Mouse (Mus musculus): ENCODE measurements around the gene Orc3.
A peak's percentile ranks its signal among the peaks of the same experiment; 100 is the strongest.

Gene Orc3

DNA sequence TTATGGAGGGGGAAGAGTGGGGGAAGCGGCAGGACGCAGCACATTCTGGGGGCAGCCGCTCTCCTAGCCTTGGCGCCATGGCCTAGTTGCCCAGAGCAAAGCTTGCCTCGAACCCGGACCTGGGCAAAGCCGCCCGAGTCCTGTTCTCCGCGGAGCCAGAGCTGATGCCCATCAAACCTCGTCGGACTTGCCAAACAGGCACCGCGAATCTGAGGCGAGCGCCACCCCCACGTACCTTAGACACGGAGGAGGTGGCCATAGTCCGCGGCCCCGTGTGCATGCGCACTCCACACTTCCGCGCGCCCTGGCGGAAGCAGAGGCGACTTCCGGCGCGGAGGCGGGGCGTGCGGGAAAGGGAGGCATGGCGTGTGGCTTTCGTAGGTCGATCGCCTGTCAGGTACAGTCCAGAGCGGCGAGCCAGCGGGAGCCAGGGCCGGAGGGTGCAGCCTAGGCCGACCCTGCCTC is at the start of gene Orc3, which contains the start of gene Rars2:
TSS of gene Orc3 (minus strand) at position 315 of the 465 bp plus-strand sequence.
TSS of gene Rars2 (plus strand) at position 328 of the 465 bp plus-strand sequence.
- DNase-seq = peak; percentile 95

DNA sequence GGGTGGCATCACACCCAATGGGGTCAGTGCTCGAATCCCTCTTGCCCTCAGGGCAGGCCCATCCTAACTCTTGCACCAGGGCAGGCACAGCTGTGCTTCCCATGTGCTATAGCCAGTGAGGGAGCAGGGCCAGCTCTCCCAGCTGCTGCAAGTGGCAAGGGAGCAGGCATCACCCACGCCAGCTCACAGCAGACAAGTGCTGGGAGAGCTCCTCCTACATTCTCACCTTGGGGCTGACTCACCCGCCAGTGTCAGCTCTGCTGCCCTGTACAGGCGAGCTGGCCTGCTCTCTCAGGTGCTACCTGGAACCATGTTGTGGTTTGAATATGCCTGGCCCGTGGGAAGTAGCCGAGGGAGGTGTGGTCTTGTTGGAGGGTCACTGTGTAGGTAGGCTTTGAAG is 47.2 kb upstream of the Orc3 start:
- no peak for DNase-seq

GRCm38 (mm10) chr4:34661514-34661913 is 46.8 kb upstream of the Orc3 start:
- DNase-seq = no peak

DNA sequence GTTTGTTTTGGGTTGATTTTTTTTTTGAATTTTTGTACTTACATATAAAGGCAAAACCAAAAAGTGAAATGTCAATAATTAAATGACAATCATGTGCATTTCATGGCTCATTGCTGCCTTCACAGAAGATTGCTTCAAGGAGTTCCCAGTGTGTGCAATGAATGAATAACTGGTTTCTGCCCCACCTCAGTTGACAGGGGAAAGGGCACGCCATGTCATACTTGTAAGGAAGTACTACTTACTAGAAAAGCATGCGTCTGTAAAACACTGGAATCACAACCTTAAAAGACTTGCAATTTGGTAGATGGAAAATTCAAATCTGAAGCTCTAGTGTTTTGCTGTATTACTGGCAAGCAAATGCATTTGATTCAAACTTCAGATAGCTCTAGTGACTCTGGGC is 44.3 kb upstream of the Orc3 start:
- no peak for DNase-seq

DNA sequence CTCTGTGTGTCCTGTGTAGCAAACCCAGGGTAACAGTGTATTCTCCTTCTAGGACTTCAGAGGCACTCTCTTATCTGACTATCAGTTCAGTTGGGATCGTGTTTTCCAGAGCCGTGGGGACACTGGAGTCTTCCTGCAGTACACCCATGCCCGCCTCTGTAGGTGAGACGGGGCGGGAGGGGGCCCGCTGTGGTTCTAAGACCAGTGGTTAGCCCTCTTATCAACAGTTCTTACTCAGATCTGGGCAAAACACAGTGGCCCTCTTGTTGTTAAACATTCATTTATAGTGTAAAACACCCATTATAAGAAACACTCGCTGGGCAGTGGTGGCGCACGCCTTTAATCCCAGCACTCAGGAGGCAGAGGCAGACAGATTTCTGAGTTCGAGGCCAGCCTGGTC is 41.4 kb upstream of the Orc3 start:
- no peak for DNase-seq

DNA sequence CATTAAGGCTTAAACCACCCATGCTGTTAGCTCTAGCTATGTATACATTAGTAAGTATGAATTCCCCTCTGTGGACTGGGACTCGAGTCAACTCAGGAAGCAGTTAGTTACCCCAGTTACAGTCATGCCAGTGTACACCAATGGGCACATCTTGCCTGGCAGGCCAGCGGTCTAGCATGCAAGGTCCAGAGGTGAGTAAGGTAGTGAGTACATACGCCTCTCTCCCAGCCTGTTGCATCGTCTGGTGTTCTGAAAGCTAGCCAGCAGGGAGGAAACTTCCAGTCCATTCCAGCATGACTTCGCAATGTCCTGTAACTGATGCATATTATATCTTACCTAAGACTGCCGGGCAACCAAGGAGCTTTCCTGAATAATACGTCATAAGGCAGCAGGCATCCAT is 38.4 kb upstream of the Orc3 start:
- no peak for DNase-seq

GRCm38 (mm10) chr4:34644779-34645178 is 30.0 kb upstream of the Orc3 start:
- no peak for DNase-seq

GRCm38 (mm10) chr4:34640731-34641130 is 26.0 kb upstream of the Orc3 start:
- DNase-seq = no peak

DNA sequence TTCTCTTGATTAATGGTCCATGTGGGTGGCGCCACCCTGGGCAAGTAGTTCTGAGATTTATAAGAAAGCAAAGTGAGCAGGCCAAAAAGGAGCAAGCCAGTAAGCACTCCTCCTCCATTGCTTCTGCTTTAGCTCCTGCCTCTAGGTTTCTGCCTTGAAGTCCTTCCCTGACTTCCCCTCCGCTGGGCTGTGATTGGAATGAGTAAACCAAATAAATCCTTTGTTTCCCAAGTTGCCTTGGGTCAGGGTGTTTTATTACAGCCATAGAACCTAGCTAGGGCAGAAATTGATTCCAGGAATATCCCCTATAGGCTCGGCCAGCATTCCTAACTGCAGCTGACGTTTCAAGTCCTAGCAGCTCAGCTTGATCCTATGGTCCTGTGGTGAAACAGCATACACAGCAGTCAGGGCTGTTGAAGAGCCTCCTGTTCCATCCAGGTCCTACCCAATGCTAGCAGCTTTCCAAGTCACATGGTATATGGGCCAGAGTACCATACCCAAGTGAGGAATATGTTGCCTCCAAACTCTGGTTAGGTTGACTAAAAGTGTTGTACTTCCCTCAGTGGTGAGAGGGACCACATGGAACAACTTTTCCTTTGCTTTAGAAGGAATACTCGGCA is 25.1 kb upstream of the Orc3 start:
- no peak for DNase-seq

GRCm38 (mm10) chr4:34637851-34638250 is 23.1 kb upstream of the Orc3 start:
- DNase-seq = no peak

GRCm38 (mm10) chr4:34637386-34637785 is 22.6 kb upstream of the Orc3 start:
- no peak for DNase-seq

GRCm38 (mm10) chr4:34636036-34636435 is 21.3 kb upstream of the Orc3 start:
- no peak for DNase-seq

- DNase-seq = no peak
Measured at GRCm38 (mm10) chr4:34634129-34634528, 19.4 kb upstream of the Orc3 start.

DNA sequence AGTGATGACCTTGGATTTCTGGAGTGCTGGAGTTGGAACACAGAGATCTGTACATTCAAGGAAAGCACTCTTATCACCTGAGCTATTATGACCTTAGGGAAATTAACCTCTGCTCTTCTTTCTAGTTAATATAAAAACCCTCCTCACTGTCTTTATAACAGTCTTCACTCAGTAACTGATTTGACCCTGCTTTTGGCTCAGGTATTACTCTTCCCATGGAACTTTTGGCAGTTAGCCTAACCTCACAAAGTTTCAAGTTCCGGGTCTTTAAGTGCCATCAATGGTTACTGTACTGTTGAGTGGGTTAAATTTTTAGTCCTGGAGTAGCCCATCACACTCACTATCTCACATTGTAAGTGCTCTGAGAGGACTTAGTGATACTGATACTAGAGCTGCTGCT is 15.2 kb upstream of the Orc3 start:
- no peak for DNase-seq

DNA sequence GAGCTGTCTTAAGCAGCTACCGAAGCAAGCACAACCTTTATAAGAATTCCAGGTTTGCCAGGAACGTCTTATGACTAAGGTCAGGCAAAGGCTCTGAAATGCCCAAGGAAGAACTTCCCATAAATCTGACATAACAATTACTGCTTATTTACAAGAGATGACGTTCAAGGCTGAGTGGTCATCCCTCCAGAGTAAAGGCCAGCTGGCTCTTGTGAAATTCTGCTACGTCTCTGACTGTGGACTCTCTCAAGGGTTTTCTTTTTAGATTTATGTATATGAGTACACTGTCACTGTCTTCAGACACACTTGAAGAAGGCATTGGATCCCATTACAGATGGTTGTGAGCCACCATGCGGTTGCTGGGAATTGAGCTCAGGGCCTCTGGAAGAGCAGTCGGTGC is 11.7 kb upstream of the Orc3 start:
- no peak for DNase-seq

GRCm38 (mm10) chr4:34625556-34625955 is 10.8 kb upstream of the Orc3 start:
- no peak for DNase-seq

GRCm38 (mm10) chr4:34616146-34616545 is 1.4 kb upstream of the Orc3 start:
- peak; percentile 2 for DNase-seq

DNA sequence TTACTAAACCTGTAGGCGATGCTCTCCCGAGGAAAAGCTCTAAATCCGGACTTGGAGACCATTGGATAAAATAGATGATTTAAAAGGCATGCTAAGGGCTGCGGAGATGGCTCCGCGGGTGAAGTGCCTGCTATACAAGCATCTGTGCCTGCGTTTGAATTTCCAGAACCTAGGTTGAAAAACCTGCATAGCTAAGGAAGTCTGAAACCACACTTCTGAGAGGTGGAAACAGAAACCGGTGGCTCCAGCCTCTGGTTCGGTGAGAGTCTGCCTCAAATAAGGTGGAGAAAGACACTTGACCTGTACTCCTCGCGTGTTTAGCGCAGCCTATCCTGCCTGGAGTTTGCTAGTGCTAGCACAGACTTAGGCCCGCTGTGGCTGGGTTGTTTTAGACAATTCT is 559 bp upstream of the Orc3 start:
- no peak for DNase-seq

DNA sequence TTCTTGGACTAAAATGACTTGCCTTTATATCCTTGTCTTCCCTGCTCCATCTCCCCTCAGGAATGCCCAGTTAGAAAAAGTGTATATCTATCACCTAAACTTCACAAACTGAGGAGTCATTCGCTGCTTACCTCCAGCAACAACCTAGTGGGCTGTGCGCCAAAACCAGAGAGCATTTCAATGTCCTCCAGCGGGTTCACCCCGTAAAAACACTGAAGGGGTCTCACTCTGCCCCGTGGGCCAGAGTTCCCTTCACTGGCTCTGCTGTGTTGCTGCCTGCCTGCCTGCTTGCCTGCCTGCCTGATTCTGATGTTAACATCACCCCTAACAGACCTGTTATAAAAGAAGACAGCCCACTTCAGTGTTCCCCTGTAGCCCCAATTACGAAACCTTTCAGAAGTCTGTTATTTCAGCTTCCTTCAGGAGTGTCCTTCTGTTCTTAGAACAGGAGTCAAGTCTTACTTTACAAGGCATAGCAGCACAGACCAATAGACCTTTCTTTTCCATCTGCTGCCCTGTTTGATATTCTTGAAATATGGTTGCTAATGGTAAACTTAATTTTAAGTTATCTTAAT is 1.1 kb downstream of the Orc3 start:
- DNase-seq = peak; percentile 1

DNA sequence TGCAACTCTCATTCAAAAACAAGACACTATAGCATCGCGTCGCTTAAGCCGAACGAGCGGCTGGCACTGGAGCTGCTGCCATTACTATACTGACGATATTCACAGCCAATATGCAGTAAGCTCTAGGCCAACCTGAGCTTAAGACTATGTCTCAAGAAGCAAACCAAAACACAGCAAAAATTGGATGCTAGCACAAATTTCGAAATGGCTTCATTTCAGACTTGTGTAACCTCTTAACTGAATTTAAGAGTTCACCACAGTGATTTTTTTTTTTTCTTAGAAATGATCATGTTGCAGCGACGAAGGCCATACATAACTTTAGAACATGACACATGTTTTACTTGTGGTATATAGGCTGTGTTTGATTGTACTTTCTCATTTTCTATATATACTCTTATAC is 8.1 kb downstream of the Orc3 start:
- DNase-seq = no peak

- no peak for DNase-seq
Measured at GRCm38 (mm10) chr4:34603123-34603522, 11.6 kb downstream of the Orc3 start.

DNA sequence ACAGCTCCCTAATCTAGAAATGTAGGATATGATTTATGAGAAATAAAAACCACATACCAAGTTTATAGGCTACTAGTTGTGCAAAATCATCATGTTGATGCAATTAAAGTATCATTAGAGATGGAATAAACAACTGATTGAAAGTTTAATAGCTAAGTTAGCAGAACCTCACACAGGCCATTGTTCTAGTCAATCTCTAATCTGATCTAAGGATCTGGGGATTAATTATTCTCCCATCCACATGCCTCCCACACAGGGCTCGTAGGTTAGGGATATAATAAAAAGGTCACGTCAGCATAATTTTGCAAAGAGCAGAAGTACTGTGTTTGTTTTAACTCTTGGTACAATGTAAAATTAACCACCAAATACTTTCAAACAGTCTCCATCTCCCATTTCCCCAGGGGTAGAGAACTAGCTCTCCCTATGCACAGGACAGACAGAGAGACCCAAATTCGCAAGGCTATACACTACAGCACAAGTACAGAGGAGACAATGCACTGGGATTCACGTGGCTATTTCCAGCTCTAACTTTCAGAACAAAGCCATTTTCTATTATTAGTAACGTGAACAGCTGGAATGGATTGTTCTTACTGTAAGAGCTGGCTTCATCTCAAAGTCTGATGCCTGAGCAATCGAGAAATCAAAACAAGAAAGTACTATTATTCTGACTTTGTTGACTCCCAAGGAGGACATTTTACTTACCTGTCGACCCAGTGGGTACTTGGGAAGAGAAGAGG is 29.7 kb downstream of the Orc3 start:
- no peak for DNase-seq

- DNase-seq = no peak
Measured at GRCm38 (mm10) chr4:34583427-34583826, 31.3 kb downstream of the Orc3 start.

GRCm38 (mm10) chr4:34582476-34582875 is 32.3 kb downstream of the Orc3 start:
- no peak for DNase-seq

Measured in retina, postnatal 1 day (tissue).